In genomic region chr10:86047786-86048185, GRCm38 (mm10) we compare ENCODE assay signal across 26 mouse cellular contexts. TPM values are rescaled to one million over a fixed set of nuclear protein-coding genes. Genes with fewer than 3 reads are reported as not detected.
"Had no signal": no experiment of that assay in that cellular context is flagged by ENCODE, and none has a peak within 500 bp of the region (broad histone marks: within the 10 kb centered on the region; RNA-seq: fewer than 3 reads in every experiment).

No protein-coding gene starts in this region.

- H3K9me3 ChIP-seq: hindbrain, embryonic 10.5 days; hindbrain, embryonic 12.5 days; kidney, embryonic 15.5 days; limb, embryonic 13.5 days; limb, embryonic 15.5 days; liver, embryonic 12.5 days had no signal

- H3K27ac ChIP-seq: gastrocnemius, adult 2 months; hindbrain, embryonic 10.5 days; hindbrain, embryonic 12.5 days; hindbrain, embryonic 14.5 days; kidney, embryonic 15.5 days; kidney, postnatal 0 days; layer of hippocampus, adult 2 months; left cerebral cortex, adult 2 months; limb, embryonic 13.5 days; limb, embryonic 15.5 days; liver, embryonic 12.5 days had no signal

- DNase-seq: gastrocnemius, adult 2 months; gastrocnemius, postnatal 10 days; gastrocnemius, postnatal 25 days; heart, postnatal 10 days; heart, postnatal 4 days; kidney, adult 2 months; kidney, adult 9 months; kidney, postnatal 14 days; kidney, postnatal 36 days had no signal

- H3K27me3 ChIP-seq: hindbrain, embryonic 12.5 days; kidney, embryonic 15.5 days; limb, embryonic 13.5 days; limb, embryonic 15.5 days; liver, embryonic 12.5 days had no signal

- H3K4me3 ChIP-seq: gastrocnemius, adult 2 months; hindbrain, embryonic 10.5 days; hindbrain, embryonic 12.5 days; kidney, embryonic 15.5 days; layer of hippocampus, adult 2 months; left cerebral cortex, adult 2 months; limb, embryonic 13.5 days; limb, embryonic 15.5 days; liver, embryonic 12.5 days had no signal

- H3K9ac ChIP-seq: hindbrain, embryonic 12.5 days; hindbrain, embryonic 14.5 days; kidney, embryonic 15.5 days; limb, embryonic 13.5 days; limb, embryonic 15.5 days; liver, embryonic 12.5 days had no signal

- ATAC-seq: forebrain, embryonic 16.5 days; hindbrain, embryonic 16.5 days; inflammation-experienced regulatory T-cells, adult 6 months; intestine, embryonic 16.5 days; liver, embryonic 12.5 days had no signal

- H3K4me1 ChIP-seq: hindbrain, embryonic 12.5 days; kidney, embryonic 15.5 days; limb, embryonic 13.5 days; limb, embryonic 15.5 days had no signal

- H3K4me2 ChIP-seq: heart, embryonic 11.5 days; hindbrain, embryonic 12.5 days; hindbrain, embryonic 14.5 days; kidney, embryonic 15.5 days; limb, embryonic 13.5 days; limb, embryonic 15.5 days; liver, embryonic 12.5 days had no signal

- H3K36me3 ChIP-seq: hindbrain, embryonic 12.5 days had no signal

RNA-seq across cellular contexts. Expression of gene Bpifc, which starts 36.1 kb away (rescaled TPM):
- polyA plus RNA-seq: forebrain, embryonic 16.5 days; heart, embryonic 11.5 days; heart, embryonic 14.5 days; hindbrain, embryonic 12.5 days; hindbrain, embryonic 14.5 days; inflammation-experienced regulatory T-cells, adult 6 months; intestine, embryonic 16.5 days; liver, adult 2 months; liver, embryonic 12.5 days had no signal
